Mouse (Mus musculus) embryonic facial prominence, embryonic 10.5 days (tissue): ENCODE results near the gene Il27. TPM values are rescaled to one million over a fixed set of nuclear protein-coding genes. Genes with fewer than 3 reads are reported as not detected.

ENCODE experiments used
- DNase-seq: peaks from one replicate; pipeline ENCODE4 v3.0.0-alpha.2; 2017; ENCODE audit warnings: low spot score
- H3K27ac ChIP-seq: fragments of 300-500 bp; sonication (generic); replicated peaks from 2 replicates; pipeline ENCODE4 v1.5.1; 2016; ENCODE audit warnings: mild to moderate bottlenecking
- H3K27me3 ChIP-seq: fragments of 300-500 bp; sonication (generic); replicated peaks from 2 replicates; pipeline ENCODE4 v1.6.1; 2016; ENCODE audit warnings: low read depth, mild to moderate bottlenecking; ENCODE audit not compliant: poor library complexity, severe bottlenecking
- H3K36me3 ChIP-seq: fragments of 300-500 bp; sonication (generic); replicated peaks from 2 replicates; pipeline ENCODE4 v1.6.1; 2016; ENCODE audit warnings: mild to moderate bottlenecking, moderate library complexity
- H3K4me1 ChIP-seq: fragments of 300-500 bp; sonication (generic); 2 replicates; pipeline ENCODE4 v1.6.1; 2016
- H3K4me3 ChIP-seq: fragments of 300-500 bp; sonication (generic); 2 replicates; pipeline ENCODE4 v1.5.1; 2016; ENCODE audit warnings: mild to moderate bottlenecking, moderate library complexity
- H3K9me3 ChIP-seq: fragments of 300-500 bp; sonication (generic); 2 replicates; pipeline ENCODE4 v1.6.1; 2016; ENCODE audit warnings: mild to moderate bottlenecking
- WGBS: fragments of 180-500 bp; shearing (Covaris S2); methylation state at CpG from one replicate; pipeline ENCODE4 v1.1.7; 2016; 5-methylcytosine and 5-hydroxymethylcytosine counted together
- polyA plus RNA-seq: library from polyadenylated mRNA; unstranded; fragments of >200 nt; fragmentation: Nextera tagmentation; extraction: Ambion mirVana; gene quantifications from 2 replicates; pipeline ENCODE4 v1.2.1, GENCODE M21; 2016

Il27 gene
- polyA plus RNA-seq, 1 experiment from 2014 or later = not detected

DNA sequence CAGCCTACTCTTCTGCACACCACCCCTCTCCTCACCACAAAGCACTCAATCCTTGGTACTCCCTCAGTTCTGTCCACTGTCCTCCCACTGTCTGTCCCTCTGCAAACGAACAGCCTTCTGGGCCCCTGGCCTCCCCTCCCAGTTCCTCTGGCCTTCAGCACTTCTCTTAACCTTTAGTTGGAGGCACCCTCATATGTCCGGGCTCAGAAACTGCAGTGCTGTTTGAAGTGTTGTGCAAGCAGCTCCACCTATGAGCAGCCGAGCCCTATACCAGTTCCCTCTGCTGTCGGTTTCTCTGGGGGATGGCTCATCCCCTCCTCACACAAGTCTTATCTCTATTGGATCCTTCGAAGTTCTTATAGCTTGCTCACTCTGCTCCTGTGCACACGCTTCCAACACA is 1.7 kb upstream of the Il27 start:
- 0 out of 2 replicates have a peak, but pooled peaks cover under 1% of the 10 kb centered on the region for H3K4me1 ChIP-seq
- H3K27me3 ChIP-seq = peaks cover 4% of the 10 kb centered on the region; the same call in 1 of the 2 replicates
- H3K9me3 ChIP-seq = no peaks in the 10 kb centered on the region
- no peaks in the 10 kb centered on the region for H3K36me3 ChIP-seq
- H3K4me3 ChIP-seq = no peak overlapping the region
- H3K27ac ChIP-seq = no peak overlapping the region
- WGBS = 73% methylated on average over 6 of the region's 6 CpGs
- DNase-seq = no peak

DNA sequence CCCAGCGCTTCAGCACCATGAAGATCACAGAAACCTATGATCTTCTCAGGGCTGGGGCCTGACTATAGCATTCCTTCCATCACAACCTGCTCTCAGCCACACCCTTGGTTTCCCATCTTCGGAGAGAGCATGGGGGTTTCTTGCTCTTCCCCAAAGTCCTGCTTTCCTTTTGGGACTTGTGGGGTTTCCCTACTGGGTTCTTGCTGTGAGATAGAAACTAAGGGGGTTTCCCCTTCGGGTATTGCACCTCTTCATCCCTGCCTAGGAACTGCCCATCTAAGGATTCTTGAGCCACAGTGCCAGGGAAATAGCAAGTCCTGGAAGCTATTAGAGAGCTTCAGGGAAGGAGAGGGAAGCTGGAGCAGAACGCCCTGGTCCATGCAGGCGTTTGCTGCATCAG is 1.1 kb upstream of the Il27 start:
- peaks cover 4% of the 10 kb centered on the region; the same call in 1 of the 2 replicates for H3K27me3 ChIP-seq
- H3K27ac ChIP-seq = no peak overlapping the region
- whole genome bisulfite sequencing = 86% methylated on average over 5 of the region's 5 CpGs
- no peak overlapping the region for H3K4me3 ChIP-seq
- no peaks in the 10 kb centered on the region for H3K36me3 ChIP-seq
- no peaks in the 10 kb centered on the region for H3K4me1 ChIP-seq
- no peak for DNase-seq
- H3K9me3 ChIP-seq = no peaks in the 10 kb centered on the region

DNA sequence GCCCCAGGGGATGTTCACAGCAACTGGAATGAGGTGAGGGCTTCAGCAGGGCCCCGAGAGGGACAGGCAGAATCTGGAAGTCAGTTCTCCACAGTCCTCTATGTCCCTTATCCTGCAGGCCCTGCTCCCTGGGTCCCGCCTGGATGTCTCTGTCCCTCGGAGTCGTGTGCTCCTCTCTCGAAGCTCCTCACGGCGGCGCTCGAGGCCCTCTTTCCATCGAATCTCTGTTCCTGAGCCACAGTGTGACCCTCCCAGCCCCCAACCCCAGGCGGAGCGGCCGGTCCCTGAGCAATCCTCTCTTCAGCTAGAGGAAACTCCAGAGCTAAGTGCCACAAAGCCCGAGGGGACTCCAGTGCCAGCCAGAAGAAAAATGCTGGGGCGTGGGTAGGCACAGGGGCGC is 7.0 kb downstream of the Il27 start:
- H3K27ac ChIP-seq = peak overlapping the region; percentile 71
- H3K4me1 ChIP-seq = peaks cover 26% of the 10 kb centered on the region
- H3K4me3 ChIP-seq = peak overlapping the region; percentile 45
- peak; percentile 85 for DNase-seq
- no peaks in the 10 kb centered on the region for H3K36me3 ChIP-seq
- no peaks in the 10 kb centered on the region for H3K9me3 ChIP-seq
- 4% methylated on average over 16 of the region's 16 CpGs for WGBS
- peaks cover 45% of the 10 kb centered on the region for H3K27me3 ChIP-seq

DNA sequence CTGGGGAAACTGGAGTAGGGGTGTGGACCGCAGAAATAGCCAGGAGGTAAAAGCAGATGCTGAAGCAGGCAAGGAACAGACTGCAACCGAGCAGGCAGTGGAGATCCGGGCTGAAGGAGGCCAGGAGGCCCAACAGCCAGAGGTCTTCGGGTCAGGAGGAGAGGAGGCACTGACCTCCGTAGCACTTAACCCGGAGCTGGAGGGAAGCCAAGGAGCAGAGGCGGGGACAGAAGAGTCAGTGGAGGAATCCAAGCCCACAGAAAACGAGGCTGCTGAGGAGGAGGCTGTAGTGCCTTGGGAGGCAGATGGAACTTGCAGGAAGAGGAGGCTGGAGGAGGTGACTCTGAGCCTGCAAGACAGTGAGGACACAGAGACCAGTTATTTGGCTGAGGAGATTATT is 7.9 kb downstream of the Il27 start:
- H3K36me3 ChIP-seq = no peaks in the 10 kb centered on the region
- no peak overlapping the region for H3K27ac ChIP-seq
- H3K4me3 ChIP-seq = no peak overlapping the region
- H3K4me1 ChIP-seq = peaks cover 35% of the 10 kb centered on the region
- 66% methylated on average over 8 of the region's 8 CpGs for WGBS
- H3K27me3 ChIP-seq = peaks cover 45% of the 10 kb centered on the region
- DNase-seq = no peak
- H3K9me3 ChIP-seq = no peaks in the 10 kb centered on the region

DNA sequence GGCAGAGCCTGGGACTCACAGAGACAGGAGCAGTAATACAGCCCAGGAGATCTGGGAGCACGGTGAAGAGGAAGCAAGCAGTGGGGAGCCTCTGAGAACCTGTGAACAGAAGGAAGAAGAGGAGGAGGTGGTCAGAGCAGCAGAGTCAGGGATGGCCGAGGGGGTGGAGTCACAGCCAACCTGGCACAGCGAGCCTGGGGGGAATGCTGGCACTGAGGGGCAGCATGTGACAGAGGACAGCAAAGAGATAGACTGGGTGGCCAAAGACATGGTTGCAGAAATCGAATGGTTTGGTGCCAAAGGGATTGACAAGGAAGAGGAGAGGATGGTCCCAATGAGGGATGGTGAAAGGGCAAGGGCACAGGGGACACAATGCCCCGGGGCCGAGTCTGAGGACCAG is 9.0 kb downstream of the Il27 start, which contains the start of gene Cln3:
Gene Cln3 (minus strand): TSS at position 101 of the 400 bp plus-strand sequence.
- DNase-seq = no peak
- H3K4me3 ChIP-seq = no peak within 1 kb of the TSS
- no peaks in the 10 kb centered on the region for H3K36me3 ChIP-seq
- no peak within 1 kb of the TSS for H3K27ac ChIP-seq
- 76% methylated on average over 6 of the region's 6 CpGs for WGBS
- peaks cover 45% of the 10 kb centered on the region for H3K27me3 ChIP-seq
- no peaks in the 10 kb centered on the region for H3K9me3 ChIP-seq
- H3K4me1 ChIP-seq = peaks cover 36% of the 10 kb centered on the region

DNA sequence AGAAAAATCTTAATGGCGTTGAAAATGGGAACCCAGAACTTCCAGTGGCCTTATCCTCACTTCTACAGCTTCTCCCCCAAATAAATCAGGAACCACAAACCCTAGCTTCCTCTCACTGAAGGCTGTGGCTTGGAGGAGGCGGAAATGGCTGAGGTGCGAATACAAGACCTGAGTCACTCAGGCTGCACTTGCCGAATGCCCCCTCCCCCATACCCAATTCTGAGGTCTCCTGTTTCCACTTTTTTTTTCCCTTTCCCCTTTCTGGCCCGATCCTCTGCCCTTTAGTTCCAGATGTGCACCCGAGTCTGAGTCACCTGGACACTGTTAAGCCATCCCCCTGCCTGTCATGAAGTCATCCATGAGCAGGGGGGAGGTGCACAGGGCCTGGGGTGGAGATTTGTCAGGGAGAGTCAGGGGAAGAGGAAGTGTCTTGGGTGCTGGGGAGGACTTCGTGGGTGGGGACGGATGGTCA is 10.2 kb downstream of the Il27 start, which contains the start of gene Apobr:
Gene Apobr (plus strand): TSS at position 437 of the 472 bp plus-strand sequence.
- Histone ChIP-seq H3K27ac (peak within 1 kb of the TSS; percentile 91), H3K4me3 (peak within 1 kb of the TSS; percentile 69), H3K36me3 (no peaks in the 10 kb centered on the region), H3K27me3 (peaks cover 45% of the 10 kb centered on the region), H3K9me3 (no peaks in the 10 kb centered on the region), H3K4me1 (peaks cover 36% of the 10 kb centered on the region)
- no peak for DNase-seq
- 75% methylated on average over 8 of the region's 8 CpGs for WGBS

DNA sequence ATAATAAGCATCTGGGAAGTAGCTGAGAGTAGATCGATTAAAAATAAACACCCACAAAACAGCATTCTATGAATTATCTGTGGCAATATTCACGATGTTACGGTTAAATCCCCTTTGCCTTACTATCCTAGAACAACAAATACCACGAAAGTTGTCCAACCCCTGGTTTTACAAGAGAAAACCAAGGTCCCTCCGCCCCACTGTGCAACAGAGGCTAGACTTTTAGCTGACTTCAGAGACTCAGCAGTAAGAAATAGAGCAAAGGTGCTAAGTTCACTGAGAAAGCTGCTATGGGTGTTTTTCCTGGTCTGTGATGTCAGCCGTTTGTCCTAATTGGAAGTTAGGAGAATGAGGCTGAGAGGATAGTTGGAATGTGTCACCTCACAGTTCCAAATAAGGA is 11.0 kb downstream of the Il27 start:
- Histone ChIP-seq H3K4me1 (peaks cover 38% of the 10 kb centered on the region), H3K27me3 (peaks cover 44% of the 10 kb centered on the region), H3K9me3 (no peaks in the 10 kb centered on the region), H3K36me3 (peaks cover 4% of the 10 kb centered on the region; the same call in 1 of the 2 replicates), H3K4me3 (peak overlapping the region; percentile 69), H3K27ac (peak overlapping the region; percentile 91)
- no peak for DNase-seq
- 67% methylated on average over 6 of the region's 6 CpGs for WGBS

DNA sequence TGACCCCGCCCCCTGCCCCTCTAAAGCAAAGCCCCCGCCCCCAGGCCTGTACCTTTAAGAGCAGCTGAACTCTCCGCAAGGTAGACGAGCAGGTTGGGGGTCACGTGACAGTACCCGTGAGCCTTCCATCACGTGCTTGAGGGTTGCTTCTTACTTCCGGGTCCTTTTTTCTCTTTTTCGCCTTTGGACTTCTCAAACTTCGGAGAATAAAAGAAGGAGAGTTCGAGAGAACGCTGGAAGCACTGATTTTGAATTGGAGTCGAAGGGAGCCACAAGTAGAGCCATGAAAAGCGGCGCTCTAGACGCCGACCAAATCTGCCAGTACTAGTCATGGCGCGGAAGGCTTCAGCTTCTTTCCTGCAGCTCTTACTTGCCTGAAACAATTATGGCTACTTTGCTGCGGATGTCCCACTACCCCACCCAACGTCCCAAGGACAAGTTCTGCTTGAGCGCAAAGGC is 11.5 kb downstream of the Il27 start:
- WGBS = 1% methylated on average over 22 of the region's 22 CpGs
- peaks cover 8% of the 10 kb centered on the region; the same call in 1 of the 2 replicates for H3K36me3 ChIP-seq
- peaks cover 36% of the 10 kb centered on the region for H3K4me1 ChIP-seq
- peaks cover 40% of the 10 kb centered on the region for H3K27me3 ChIP-seq
- H3K4me3 ChIP-seq = peak overlapping the region; percentile 69
- peak; percentile 91 for DNase-seq
- peak overlapping the region; percentile 91 for H3K27ac ChIP-seq
- no peaks in the 10 kb centered on the region for H3K9me3 ChIP-seq

DNA sequence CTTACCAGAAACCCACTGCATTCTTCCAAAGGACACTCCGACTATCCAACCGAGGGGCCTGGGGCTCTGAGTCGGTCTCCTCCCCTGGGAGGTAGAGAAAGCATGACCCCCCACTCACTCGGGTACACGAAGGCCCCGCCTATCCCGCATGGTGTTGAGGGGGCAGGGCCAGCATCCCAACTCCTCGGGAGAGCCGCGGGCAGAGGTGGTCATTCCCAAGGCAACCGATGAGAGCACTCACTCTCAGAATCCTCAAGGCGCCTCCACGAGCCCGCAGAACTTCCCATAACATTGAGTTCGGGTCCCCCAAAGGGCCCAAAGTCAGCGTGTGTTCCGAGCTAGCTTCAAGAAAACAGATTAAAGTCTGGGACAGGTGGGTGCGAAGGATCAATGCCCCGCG is 12.0 kb downstream of the Il27 start:
- Histone ChIP-seq H3K4me3 (peak overlapping the region; percentile 69), H3K36me3 (peaks cover 11% of the 10 kb centered on the region; the same call in 1 of the 2 replicates), H3K9me3 (no peaks in the 10 kb centered on the region), H3K27ac (peak overlapping the region; percentile 91), H3K4me1 (peaks cover 31% of the 10 kb centered on the region), H3K27me3 (peaks cover 35% of the 10 kb centered on the region)
- peak; percentile 67 for DNase-seq
- 2% methylated on average over 20 of the region's 20 CpGs for WGBS

DNA sequence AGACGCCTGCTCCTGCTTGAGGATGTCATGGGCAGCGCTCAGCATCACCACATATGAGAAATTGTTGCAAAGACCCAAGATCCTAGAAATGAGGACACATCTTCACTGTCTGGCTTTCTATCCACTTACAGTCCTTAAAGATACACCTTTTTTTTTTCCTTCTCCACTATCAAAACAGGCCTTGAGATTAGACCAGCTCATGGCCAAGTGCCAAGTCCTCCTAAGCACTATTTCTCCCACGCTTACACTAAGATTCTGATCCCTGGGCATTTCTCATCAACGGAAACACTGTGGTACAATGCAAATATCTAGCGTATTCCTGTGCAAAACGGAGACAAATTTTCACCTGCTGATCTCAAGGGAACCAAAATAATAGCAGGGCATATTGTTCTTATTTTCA is 13.1 kb downstream of the Il27 start:
- H3K27me3 ChIP-seq = peaks cover 24% of the 10 kb centered on the region
- no peak overlapping the region for H3K4me3 ChIP-seq
- H3K36me3 ChIP-seq = peaks cover 19% of the 10 kb centered on the region; the same call in 1 of the 2 replicates
- no peak overlapping the region for H3K27ac ChIP-seq
- H3K4me1 ChIP-seq = peaks cover 21% of the 10 kb centered on the region
- 92% methylated on average over 6 of the region's 6 CpGs for WGBS
- DNase-seq = no peak
- no peaks in the 10 kb centered on the region for H3K9me3 ChIP-seq

DNA sequence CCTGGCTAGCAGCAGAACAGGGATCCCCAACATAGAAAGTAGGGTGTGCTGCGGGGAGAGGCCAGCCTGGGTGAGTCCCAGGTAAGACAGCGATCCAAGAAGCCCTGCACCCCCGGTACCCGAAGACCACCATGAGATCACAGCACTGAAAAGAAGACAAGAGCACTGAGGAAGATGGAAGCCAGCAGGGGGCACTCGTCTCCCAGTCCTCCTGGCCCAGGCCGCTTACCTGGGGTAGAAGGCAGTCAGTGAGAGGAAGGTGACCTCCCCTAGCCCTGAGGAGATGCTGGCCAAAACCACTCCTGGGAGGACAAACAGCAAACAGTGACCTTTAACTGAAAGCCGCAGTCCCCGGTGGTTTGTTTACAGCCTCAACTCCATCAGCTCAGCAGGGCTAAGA is 15.6 kb downstream of the Il27 start:
- peak; percentile 57 for DNase-seq
- 53% methylated on average over 8 of the region's 8 CpGs for WGBS

DNA sequence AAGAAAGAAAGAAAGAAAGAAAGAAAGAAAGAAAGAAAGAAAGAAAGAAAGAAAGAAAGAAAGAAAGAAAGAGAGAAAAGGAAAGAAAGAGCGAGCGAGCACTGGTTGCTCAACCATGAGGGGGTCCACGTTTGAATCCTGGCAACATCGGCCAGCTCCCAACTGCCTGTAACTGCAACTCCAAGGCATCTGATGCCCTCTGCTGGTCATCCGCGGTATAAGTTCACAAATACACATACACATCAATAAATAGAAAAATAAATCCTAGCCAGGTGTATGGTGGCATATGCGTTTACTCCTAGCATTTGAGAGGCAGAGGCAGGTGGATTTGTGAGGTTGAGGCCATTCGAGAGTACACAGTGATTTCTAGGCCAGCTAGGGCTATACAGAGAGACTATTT is 17.8 kb downstream of the Il27 start:
- Histone ChIP-seq H3K9me3 (no peaks in the 10 kb centered on the region), H3K27ac (no peak overlapping the region), H3K27me3 (no peaks in the 10 kb centered on the region), H3K4me1 (peaks cover 4% of the 10 kb centered on the region; the same call in 1 of the 2 replicates), H3K36me3 (peaks cover 48% of the 10 kb centered on the region), H3K4me3 (no peak overlapping the region)
- WGBS = 51% methylated on average over 8 of the region's 8 CpGs
- peak; percentile 69 for DNase-seq

More for the DNA sequence above, 15.6 kb downstream of the Il27 start:
- no peaks in the 10 kb centered on the region for H3K27me3 ChIP-seq
- peaks cover 20% of the 10 kb centered on the region for H3K4me1 ChIP-seq
- H3K36me3 ChIP-seq = peaks cover 30% of the 10 kb centered on the region
- H3K27ac ChIP-seq = no peak overlapping the region
- H3K9me3 ChIP-seq = no peaks in the 10 kb centered on the region
- no peak overlapping the region for H3K4me3 ChIP-seq

DNA sequence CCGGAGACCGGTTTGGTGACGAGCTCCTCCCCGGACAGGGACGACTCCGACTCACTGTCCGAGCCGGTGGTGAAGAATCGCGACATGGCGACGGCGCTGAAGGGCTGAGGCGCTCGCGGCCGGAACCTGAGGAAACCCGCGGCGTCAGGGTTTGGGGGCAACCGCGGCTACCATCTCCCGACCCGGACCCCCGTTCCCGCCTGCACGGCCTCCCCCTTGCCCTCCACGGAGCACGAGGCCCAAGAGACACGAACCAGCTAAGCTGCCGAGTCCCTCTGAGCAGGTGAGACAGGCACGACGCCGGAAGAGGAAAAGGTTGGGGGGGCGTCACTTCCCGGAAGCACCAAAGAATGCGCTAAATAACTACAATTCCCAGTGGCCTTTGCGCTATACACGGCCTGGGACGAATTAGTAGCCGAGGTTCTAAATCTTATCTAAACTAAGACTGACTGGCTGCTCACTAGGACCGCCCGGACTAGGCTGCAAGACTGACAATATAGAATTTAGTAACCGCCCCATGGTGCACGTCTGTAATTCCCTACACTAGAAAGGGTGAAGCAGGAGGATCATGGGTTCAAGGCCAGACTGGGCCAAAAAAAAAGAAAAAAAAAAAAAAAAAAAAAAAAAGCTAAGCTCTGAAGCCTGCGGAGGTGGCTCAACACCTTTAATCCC is 28.5 kb downstream of the Il27 start, which contains the start of gene Eif3c:
Gene Eif3c (minus strand): TSS at position 318 of the 672 bp plus-strand sequence.
- Histone ChIP-seq H3K27ac (peak within 1 kb of the TSS; percentile 85), H3K9me3 (no peaks in the 10 kb centered on the region), H3K27me3 (no peaks in the 10 kb centered on the region), H3K36me3 (peaks cover 36% of the 10 kb centered on the region), H3K4me1 (peaks cover 9% of the 10 kb centered on the region), H3K4me3 (peak within 1 kb of the TSS; percentile 83)
- peak; percentile 90 for DNase-seq
- under 1% methylated on average over 46 of the region's 46 CpGs for WGBS
